Mouse (Mus musculus) megakaryocyte-erythroid progenitor cell, adult 5 weeks (primary cell): ENCODE data around the gene Arhgap27. TPM values are rescaled to one million over a fixed set of nuclear protein-coding genes. Genes with fewer than 3 reads are reported as not detected.

Experiments
- polyA plus RNA-seq: library from polyadenylated mRNA; stranded (reverse); fragments of >175 nt; gene quantifications from 2 replicates; pipeline ENCODE4 v1.2.3, GENCODE M21; 2012

Gene Arhgap27
- 49.1 and 63.3 TPM in 2 replicates for polyA plus RNA-seq

DNA sequence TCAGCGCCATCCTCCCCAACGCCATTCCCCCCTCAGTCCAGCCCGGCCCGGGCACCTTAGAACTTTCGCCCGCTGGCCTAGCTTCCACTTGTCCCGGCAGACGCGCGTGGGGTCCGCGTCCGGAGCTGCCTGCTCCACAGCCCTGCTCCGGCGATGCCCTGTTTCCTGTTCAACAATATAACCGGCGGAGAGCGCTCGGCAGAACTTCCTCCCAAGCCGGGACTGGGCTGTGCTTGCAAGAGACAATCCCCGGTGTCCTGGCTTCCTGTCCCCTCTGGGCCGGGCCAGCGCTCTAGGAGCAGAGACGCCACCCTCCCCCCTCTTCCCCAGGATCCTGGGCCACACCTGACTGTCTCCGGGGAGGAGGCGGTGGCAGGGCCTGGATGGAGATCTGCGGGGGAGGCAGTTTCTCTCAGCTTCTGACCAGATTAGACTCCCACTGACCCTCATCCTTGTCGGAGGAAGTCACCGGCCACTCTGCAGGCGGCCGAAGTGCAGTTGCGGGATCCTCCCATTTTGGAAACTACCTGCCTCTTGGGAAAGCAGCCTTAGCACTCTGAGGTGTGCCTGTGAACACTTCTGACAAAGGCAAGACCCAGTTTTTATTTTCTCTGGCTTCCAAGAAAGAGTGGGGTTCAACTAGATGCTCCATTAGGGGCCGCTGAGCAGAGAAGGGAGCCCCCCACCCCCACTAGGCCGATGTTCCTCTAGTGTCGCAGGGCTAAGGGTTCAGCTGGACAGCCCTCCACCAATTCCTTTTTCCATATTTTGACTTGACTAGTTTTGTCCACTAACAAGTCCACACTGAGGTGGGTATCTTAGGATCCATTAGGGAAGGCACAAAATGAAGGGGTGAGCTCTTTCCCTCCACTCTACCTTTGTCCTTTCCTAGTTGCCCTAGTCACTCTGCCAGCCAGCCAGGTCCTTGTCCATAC, at the start of gene Arhgap27:
TSS of gene Arhgap27 (minus strand) at position 479 of the 935 bp plus-strand sequence.

GRCm38 (mm10) chr11:103411981-103412949, 48.8 kb upstream of the Arhgap27 start, which contains the start of gene Plekhm1:
TSS of gene Plekhm1 (minus strand) at chr11:103412687.

Other genes with a start within 250 kb of the Arhgap27 start
- gene Hexim1, start 247.5 kb downstream of the Arhgap27 start, polyA plus RNA-seq, result 41.2 and 64.6 TPM in 2 replicates
- gene Hexim2, start 231.3 kb downstream of the Arhgap27 start, polyA plus RNA-seq, result 8.2 and 8.4 TPM in 2 replicates
- gene Fmnl1, start 192.6 kb downstream of the Arhgap27 start, polyA plus RNA-seq, result 146 and 177 TPM in 2 replicates
- not detected in 2 replicates for gene 1700023F06Rik, start 155.1 kb downstream of the Arhgap27 start, polyA plus RNA-seq
- gene Spata32, start 145.3 kb downstream of the Arhgap27 start, polyA plus RNA-seq, result not detected in 2 replicates
- gene Map3k14, start 96.2 kb downstream of the Arhgap27 start, polyA plus RNA-seq, result 8.7 and 10.8 TPM in 2 replicates
- gene Plekhm1, start 49.0 kb upstream of the Arhgap27 start, polyA plus RNA-seq, result 10.4 and 10.9 TPM in 2 replicates
- not detected in 2 replicates for gene Lrrc37a, start 140.9 kb upstream of the Arhgap27 start, polyA plus RNA-seq